Mouse (Mus musculus): ENCODE data around the gene Fam187b.

DNA sequence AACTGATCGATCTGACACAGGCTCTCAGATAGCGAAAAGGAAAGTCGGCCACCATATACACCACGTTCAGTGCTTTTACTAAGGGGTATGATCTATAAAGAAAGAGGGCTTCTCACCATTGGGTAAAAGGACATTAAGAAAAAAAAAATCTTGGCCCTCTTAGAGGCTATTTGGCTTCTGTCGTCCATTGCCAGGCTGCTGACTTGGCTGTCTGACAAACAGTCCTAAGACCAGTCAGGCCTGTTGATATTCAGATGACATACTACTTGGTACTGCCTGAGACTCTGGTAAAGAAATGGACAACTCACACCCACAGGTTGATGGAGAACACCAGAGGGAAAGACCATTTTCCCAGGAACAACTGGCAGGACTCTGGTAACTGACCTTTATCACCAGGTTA, 39.4 kb downstream of the Fam187b start:
- no peak for TF ChIP-seq CTCF (IDR thresholded peaks at IDR 0.05; ENCODE audit: low read depth, low read length)
- no peak for TF ChIP-seq POLR2A (IDR thresholded peaks at IDR 0.05; ENCODE audit: extremely low read depth, insufficient read depth, low read length)
